Mouse (Mus musculus) spleen, postnatal 14 days (tissue): ENCODE data around the gene Msto1.
"Not testable (repeated sequence)": the region's sequence is repeated elsewhere in the genome, so short reads cannot be mapped to it uniquely, and the experiment has no call there.

Source experiments
- DNase-seq, 2 experiments: peaks; one replicate each; pipeline ENCODE4 v3.0.0; 2021 to 2022; ENCODE audit warnings: low spot score in 2 of 2

Gene Msto1

DNA sequence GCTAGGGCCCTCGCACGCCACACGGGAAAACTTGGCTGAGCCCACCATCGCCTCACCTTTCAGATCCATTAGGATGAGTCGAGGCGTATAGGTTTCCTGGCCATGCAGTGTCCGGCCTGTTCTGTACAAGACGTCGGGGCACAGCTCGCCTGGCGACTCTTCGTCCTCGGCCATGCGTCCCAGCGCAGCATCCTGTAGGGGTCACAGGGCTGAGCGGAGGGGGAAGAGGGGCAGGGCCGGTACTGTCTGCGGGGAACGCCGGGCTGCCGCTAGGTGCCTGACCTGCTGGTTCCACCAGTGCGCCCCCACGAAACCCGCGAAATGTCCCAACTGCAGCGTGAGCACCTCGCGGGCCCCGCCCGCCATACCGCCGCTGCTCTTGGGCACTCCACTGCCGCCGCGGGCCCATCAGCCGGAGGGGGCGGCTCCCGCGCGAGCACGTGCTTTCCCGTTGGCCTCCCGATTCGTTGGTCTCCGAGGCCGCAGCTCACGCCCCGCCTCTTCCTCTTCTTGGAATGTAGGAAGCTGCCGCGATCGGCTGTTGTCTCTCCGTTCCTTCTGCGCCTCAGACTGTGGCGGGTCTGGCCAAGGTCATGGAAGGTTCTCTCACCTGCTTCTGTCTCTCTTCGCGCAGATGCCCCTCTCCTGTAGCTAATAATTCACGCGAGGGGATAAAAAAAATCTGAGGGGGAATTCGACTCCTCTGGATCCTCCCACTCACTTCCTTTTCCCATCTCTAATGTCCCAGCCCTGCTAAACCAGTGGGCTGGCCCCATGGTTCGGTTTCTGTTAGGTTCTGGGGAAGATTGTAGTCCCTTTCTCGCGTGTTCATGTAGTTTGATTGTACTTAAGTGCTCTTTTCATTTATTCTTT lies at the start of gene Msto1:
Msto1 (minus strand) TSS at position 489 of the 873 bp plus-strand sequence.
- DNase-seq, result peak; percentile 84 to 90

DNA sequence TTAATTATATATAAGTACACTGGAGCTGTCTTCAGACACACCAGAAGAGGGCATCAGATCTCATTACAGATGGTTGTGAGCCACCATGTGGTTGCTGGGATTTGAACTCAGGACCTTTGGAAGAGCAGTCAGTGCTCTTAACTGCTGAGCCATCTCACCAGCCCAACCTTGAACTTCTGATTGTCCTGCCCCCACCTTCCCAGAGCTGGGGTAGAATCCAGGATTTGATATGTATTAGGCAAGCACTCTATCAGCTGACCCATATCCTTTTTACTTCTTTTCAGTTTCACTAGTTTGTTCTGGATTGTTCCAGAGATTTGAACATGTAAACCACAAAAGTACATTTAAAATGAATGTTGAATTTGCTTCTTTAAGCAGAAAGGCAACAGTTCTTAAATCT lies 49.4 kb upstream of the Msto1 start:
- not testable (repeated sequence) for DNase-seq

DNA sequence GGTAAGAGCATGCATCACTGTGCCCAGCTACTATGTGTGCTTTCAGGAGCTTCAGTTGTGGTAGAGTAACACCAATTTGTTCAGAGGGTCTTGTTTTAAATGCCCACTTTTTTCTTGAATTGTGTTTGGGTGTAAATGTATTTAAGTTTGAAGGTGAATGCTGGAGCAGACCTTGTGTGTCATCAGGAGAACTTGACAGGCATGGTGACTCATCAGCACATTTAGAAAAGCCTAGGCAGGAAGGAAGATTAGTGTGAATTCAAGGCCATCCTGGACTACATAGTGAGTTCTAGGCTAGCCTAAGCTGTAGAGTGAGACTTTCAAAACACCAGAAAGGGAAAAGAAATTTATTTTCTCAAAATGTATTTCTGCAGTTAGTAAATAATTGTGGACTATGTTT lies 39.9 kb upstream of the Msto1 start:
- no peak for DNase-seq

DNA sequence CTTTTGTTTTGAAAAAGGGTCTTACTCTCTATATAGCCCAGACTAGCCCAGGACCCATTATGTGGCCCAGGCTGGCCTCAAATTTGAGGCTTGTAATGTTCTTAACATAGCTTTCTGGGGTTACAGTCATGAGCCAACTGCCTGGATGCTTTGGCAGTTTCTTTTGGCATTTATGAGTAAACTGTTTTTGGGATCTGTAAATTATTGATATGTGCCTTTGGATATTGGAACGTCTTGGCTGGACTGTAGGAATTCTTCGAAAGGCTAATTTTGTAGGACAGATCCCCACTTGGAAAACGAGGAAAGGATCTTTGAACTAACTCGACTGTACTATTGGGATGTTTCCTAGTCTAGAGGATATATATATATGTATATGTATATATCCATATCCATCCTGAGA lies 39.4 kb upstream of the Msto1 start:
- DNase-seq, result no peak

DNA sequence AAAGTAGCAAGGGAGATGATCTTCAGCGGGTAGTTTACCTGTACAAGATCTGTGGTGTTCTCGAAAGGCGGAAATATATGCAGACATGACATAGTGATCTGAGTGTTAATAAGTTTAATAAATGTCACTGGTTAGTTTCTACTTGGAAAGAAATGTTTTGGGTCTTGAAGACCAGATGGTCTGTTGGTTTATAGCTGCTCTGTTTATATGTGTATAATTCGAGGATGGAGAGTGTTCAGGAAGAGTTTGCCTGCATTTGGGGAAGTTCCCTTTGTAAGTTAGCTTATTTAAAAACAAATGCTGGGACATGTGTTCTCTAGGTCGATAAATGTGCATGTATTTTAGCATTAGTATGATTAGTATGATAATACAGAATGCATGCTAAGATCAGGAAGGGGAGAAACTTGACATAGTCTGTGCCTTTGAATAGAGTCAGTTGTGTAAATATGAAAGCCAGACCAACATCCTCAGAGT lies 37.6 kb upstream of the Msto1 start:
- DNase-seq, result no peak

DNA sequence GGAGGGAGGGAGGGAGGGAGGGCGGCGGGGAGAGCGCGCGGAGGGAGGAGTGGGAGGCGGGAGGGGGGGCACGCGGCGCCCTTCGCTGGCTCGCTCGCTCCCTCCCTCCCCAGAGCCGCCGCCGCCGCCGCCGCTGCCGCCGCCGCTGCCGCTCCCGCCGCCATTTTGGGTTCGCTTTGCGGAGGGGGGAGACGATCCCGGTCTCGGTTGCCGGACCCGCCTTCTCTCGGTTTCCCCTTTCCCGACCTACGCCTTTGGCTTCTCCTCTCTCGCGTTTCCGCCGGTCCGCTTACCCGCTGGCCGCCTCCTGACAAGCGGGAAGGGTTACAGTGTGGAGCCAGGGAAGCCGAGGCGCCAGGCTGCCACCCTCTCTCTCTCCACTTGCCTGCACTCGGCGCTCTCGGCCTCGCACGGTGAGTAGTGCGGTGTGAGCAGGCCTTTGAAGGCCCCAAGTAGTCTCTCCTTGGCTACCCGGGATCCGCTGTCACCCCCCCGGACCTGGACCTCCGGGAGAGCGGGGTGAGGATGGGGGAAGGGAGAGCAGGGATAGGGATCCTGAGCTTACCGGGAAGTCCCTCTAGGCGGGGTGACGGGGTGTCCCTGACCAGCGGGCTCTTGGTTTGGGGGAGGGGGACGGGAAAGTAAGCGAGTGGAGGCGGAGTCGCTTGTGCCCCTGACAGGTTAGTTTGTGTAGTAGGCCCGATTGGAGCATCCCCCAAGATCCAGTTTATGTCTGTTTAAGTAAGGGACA lies 37.0 kb upstream of the Msto1 start, which contains the start of the genes Ash1l and Dap3:
Ash1l (plus strand) TSS at position 47 of the 751 bp plus-strand sequence.
Dap3 (minus strand) TSS at position 606 of the 751 bp plus-strand sequence.
- DNase-seq, result peak; percentile 62 to 74

DNA sequence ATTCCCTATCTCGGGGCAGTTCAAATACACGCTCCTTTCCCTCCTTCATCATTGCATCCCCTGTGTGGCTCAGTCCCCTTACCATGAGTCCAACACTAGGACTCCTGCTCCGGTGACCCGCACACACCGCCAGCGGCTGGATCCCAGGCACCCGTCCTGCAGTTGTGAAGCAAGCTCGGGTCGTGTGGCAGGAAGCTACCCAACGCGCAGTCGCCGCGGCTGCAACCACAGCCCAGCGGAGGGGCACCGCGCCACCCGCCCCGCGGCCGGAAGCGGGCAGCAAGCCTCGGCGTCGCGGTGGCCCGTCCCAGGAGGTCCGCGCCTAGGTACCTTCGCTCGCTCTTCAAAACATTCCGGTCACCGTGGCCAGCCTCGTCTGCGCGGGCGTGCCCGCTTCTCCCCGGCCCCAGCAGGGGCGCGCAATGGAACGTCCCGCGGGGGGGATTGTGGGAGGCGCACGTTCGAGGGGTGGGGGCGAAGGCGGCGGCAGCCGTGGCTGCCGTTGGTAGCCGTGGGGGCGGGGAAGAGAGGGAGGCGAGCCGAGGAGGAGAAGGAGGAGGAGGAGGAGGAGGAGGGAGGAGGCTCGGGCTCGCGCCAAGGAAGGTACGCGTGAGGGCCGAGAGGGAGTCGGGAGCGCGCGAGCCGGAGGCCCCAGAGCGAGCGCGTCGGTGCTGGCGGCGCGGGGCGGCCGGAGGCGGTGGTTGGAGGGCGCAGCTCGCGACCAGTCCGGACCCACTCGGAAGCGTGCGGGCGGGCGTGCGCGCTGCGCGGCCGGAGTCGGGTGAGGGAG lies 36.2 kb upstream of the Msto1 start:
- DNase-seq, result peak; percentile 75 to 82

DNA sequence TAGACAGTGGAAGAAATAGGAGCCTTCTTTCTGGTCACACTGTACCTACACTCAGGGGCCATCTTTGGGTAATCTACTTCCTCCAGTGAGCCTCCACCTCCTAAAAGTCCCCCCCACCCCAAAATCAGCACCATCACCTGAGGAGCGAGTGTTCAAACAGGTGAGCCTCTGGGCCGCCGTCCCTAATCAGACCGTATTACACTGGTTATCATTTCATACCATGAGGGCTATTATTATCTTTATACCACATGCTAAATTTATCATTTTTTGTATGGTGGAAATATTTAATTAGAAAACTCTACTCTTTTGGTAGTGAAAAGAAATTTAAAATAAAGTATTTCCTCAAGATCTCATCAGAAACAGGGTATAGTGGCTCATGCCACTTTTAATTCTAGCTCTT lies 30.3 kb upstream of the Msto1 start:
- DNase-seq, result no peak

DNA sequence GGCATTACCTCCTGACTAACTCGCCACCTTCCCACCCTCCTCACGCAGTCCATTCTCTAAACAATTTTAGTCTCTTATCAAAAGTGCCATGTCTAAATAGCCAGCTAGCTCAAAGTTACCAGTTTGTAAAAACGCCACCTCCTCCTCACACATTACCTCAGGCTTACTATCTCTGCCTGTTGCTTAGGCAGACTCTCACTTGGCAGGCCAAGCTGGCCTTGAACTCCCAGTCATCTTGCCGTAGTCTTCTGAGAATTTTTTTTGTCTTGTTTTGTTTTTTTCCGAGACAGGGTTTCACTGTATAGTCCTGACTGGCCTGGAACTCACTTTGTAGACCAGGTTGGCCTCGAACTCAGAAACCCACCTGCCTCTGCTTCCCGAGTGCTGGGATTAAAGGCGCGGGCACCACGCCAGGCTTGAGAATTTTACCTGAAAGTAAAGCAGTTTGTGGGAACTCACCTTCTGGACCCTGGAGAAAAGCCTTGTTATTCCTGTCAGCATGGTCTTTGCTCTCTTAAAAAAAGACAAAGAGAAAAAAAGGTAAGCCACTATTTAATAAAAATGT lies 28.6 kb upstream of the Msto1 start:
- no peak for DNase-seq

DNA sequence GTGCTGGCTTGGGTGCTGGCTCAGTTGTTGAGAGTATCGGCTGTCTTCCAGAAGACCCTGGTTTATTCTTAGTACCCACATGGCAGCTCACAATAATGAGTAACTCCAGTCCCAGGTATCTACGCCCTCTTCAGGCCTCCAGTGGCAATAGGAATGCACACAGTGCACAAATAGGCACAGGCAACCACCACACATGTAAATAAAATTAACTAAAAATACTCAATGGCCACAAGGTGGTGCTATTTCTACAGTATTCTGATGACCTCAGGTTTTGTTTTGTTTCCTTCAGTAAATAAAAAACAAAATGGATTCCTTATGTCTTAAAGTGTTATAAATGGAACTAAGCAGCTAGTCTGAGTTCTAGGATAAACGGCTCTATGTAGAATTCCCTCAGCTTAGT lies 25.9 kb upstream of the Msto1 start:
- no peak for DNase-seq

DNA sequence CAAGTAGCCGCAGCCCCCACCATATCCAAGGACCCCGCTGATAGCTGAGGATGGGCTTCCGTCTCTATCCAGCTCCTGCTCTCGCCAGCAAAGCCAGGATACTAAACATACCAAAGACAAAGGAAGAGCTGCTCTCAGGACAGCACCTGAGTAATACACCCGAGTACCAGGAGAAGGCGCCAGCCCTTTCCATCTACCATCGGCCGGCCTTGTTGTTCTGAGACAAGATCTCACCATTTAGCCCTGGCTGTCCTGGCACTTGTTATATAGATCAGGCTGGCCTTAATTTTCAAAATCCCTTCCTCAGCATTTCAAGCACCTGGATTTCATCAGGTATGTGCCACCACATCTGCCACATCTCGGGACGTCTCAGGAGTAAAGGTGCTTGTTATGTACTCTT lies 25.3 kb upstream of the Msto1 start:
- DNase-seq, result no peak

DNA sequence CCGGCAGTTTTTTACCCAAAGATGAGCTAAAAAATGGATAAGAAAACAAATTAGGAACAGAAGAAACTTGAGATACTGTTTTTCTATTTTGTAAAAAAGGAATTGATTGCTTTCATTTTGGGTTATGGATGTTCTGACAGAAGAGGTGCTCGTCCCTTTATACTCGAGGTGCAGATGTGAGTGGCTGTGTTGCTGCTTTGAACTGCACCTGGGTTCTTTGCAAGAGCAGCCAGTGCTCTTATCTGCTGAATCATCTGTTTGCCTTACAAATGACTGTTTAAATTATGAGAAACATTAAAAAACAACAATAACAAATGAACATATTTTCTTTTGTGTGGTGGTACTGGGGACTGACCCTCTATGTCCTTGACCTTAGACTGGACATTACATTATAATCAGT lies 15.7 kb upstream of the Msto1 start:
- no peak for DNase-seq

DNA sequence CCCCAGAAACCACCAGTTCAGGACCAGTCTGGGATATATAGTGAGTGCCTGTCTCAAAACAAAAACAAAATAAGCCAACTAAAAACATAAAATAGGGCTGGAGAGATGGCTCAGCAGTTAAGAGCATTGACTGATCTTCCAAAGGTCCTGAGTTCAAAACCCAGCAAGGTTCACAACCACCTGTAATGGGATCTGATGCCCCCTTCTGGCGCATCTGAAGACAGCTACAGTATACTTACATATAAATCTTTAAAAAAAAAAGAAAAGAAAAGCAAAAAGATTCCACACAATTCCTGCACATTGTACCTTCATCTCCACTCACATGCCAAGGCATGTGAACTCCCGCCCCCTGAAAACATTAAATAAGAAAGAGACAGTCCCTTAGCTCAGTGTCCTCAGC lies 11.9 kb upstream of the Msto1 start:
- DNase-seq, result no peak

DNA sequence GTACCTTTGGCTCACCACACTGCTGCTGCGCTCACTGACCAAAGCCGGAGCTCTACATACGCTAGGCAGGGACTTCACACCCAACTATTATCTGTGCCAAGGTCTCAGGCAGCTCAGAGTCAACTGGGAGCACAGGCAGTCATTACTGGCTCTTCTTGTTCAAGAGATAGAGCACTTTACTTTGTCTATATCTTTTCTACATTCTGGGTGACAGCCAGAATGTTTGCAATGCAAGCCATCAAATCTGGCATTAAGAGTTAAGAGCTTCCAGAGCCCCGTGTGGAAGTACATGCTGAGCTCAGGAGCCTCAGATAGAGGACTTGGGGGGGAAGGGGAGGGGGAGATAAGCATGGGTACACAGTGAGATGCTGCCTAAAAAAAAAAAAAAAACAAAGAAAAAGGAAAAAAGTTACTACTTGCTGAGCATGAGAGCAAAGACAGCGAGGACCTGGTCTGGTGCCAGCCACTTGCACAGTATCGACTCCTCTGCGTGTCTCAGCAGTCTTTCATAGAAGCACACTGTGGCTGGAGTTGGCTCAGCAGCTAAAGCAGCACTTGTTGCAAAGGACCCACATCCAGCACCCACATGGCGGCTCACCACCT lies 10.3 kb upstream of the Msto1 start:
- DNase-seq, result no peak

DNA sequence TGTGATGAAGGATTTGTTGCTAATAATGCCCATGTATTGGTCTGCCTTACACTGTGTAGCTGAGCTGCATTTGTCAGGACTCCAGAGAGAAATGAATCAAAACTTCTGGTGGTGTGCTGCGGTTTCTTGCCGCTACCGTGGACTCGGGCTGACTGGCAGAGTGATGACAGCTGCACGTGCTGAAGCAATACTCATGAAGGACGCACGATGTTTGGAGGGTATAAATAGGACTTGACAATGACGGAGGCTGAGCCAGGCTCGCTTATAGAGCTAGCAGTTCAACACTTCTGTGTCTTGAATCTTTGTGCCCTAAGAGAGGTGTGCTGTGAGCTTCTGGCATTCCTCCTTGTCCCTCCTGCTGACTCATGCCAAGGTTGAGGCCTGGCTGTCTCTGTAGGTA lies 7.6 kb upstream of the Msto1 start:
- DNase-seq, result no peak

DNA sequence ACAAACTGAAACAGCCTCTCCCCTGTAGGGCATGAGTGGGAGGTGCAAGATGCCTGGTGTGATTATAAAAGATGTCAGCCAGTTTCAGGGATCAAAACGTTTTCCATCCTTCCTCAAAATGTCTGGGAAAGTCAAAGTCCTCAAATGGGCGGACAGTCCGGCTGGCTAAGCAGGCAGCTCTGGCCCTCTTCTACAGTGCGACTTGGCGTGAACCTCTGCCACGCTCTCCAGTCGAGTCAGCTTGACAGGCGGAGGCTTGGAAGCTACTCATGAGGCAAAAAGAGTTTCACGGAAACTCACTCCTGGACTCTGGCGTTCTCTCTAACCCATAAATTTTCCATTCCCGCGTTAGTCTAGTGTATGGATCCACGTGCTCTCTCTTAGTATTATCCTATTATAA lies 5.2 kb upstream of the Msto1 start:
- DNase-seq, result no peak

DNA sequence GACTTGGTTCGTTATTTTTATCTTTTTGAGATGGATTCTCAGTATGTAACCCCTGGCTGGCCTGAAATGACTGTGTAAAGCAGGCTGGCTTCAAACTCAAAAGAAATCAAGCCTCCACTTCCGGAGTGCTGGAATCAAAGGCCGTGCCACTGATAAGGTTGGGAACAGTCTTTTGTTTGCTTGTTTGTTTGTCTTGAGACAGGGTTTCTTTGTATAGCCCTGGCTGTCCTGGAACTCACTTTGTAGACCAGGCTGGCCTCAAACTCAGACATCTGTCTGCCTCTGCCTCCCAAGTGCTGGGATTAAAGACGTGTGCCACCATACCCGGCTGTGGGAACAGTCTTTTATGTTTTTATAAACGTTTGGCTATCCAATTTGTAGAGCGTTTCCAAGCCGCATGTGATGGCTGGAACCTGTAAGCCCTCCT lies 598 bp upstream of the Msto1 start:
- DNase-seq, result no peak

DNA sequence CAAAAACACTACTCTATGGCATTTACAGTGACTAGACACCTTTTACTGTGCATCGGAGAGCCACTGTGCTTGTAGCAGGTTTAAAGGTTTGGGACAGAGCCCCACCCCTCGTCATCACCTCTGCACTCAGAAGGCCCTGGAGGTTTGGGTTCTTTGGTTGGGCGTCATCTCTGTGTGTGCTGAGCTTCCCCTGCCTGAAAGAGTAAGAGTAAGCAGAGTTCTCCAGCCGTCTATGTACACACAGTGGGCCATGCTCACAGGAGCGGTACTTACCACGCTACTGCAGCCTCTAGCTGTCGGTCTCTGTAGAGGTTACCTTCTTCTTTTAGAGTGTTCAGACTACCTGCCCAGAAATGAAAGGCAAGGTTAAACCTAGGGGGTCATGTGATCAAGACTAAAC lies 1.2 kb downstream of the Msto1 start:
- no peak for DNase-seq

DNA sequence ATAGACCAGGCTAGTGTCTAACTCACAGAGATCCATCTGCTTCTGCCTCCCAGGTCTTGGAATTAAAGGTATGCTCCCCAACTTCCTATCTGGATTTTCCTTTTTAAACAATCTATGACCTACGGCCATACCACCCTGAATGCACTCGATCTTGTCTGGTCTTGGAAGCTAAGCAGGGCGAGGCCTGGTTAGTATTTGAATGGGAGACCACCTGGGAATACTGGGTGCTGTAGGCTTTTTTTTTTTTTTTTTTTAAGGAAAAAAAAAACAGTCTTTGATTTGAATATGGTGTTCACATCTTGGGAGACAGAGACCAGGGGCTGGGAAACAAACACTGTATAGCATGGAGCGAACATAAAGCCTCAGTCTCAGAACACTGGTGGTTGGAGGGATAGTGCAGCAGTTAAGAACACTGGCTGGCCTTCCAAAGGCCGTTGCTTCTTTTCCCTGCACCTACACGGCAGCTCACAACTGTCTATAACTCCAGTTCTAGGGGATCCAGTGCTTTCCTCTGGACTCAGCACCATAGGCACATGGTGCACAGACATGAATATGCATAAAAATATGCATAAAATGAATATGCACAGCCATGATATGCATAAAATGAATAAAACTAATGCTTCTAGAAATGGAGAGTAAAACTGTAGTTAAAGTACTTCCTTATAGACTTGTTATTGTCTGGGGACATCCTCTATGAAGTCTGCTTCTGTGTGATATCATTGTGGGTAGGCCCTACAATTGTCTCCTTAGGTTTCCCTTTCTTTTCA lies 7.2 kb downstream of the Msto1 start:
- no peak for DNase-seq

DNA sequence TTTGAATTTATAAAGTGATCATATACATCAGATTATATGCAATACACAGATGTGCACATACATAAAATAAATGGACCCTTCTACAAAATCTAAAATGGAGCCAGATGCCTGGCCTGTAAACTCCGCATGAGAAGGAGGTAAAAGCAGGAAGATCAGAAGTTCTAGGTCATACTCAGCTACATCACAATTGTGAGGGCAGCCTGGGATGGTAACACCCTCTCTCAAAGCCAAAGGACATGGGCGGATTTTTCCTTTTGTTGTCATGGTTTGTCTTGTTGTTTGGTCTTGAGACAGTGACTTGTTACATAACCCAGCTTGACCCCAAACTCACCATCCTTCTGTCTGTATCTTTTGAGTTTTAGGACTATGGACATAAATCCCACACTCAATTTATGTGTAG lies 8.1 kb downstream of the Msto1 start:
- no peak for DNase-seq
